10 mouse cellular contexts compared by ENCODE assay signal in the genomic region with DNA sequence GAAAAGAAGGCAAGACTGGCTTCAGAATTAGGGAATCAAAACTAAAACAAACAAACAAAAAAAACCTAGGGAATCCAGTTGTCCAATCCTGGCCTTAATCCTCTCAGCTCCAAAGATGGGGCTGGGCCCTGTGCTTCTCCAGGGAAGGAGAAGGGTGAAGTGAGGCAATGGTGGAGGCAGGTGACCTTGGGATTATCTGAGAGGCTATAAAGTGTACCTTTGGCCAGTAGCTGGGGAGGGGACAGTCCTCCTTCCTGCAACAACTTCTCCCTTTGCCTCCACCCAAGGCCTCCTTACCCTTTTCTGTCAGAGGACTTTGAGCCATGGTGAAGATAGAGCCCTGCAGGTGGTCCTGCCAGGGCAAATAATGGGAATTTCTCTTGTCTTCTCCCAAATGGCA. TPM values are rescaled to one million over a fixed set of nuclear protein-coding genes. Genes with fewer than 3 reads are reported as not detected.
DNase-seq lines count a peak whose midpoint lies in the region; ATAC-seq lines count a peak whose summit lies in the region.
"Had no signal": no experiment of that assay in that cellular context is flagged by ENCODE, and none has a peak within 500 bp of the region (broad histone marks: within the 10 kb centered on the region; RNA-seq: fewer than 3 reads in every experiment).

No protein-coding gene starts in this region.

- peaks cover 52% of the 10 kb centered on the region for H3K4me1 ChIP-seq in heart, embryonic 12.5 days (replicated peaks)
- H3K4me1 ChIP-seq in limb, embryonic 12.5 days (replicated peaks), result 0 out of 2 replicates have a peak, but pooled peaks cover 9% of the 10 kb centered on the region

- H3K9me3 ChIP-seq in heart, embryonic 12.5 days (replicated peaks), result no peaks in the 10 kb centered on the region
- no peaks in the 10 kb centered on the region for H3K9me3 ChIP-seq in limb, embryonic 12.5 days

- H3K4me2 ChIP-seq in heart, embryonic 12.5 days, result peak overlapping the region; percentile 84
- H3K4me2 ChIP-seq in limb, embryonic 12.5 days, result peak overlapping the region; percentile 91; the same call in 1 of the 2 replicates

- H3K36me3 ChIP-seq in heart, embryonic 12.5 days, result peaks cover 28% of the 10 kb centered on the region
- H3K36me3 ChIP-seq in limb, embryonic 12.5 days, result peaks cover 21% of the 10 kb centered on the region

- no peak for ATAC-seq in heart, embryonic 12.5 days (ENCODE audit: insufficient number of reproducible peaks, low FRiP score)
- ATAC-seq in limb, embryonic 12.5 days (ENCODE audit: insufficient number of reproducible peaks, insufficient read depth, low FRiP score, low TSS enrichment, low read depth), result no peak

- no peak overlapping the region; the same call in 1 of the 2 replicates for H3K27ac ChIP-seq in heart, embryonic 12.5 days (ENCODE audit: poor library complexity, severe bottlenecking)
- H3K27ac ChIP-seq in limb, embryonic 12.5 days, result no peak overlapping the region

- H3K9ac ChIP-seq in heart, embryonic 12.5 days, result 0 out of 2 replicates have a peak overlapping the region, but pooled peaks have one; percentile 8
- no peak overlapping the region for H3K9ac ChIP-seq in limb, embryonic 12.5 days (replicated peaks)

- 0 out of 2 replicates have a peak, but pooled peaks cover 4% of the 10 kb centered on the region for H3K27me3 ChIP-seq in heart, embryonic 12.5 days (replicated peaks)
- H3K27me3 ChIP-seq in limb, embryonic 12.5 days, result no peaks in the 10 kb centered on the region

- H3K4me3 ChIP-seq in heart, embryonic 12.5 days, result peak overlapping the region; percentile 89
- H3K4me3 ChIP-seq in limb, embryonic 12.5 days (replicated peaks), result no peak overlapping the region

- DNase-seq in heart, postnatal 4 days, result no peak
- DNase-seq in testis, postnatal 10 days (ENCODE audit: low spot score), result peak; percentile 40
- no peak for DNase-seq in testis, postnatal 14 days (ENCODE audit: low spot score)
- no peak for DNase-seq in thymus, postnatal 25 days
- no peak for DNase-seq in layer of hippocampus, adult 11-12 months (ENCODE audit: low spot score)
- DNase-seq: cerebellum, postnatal 25 days; layer of hippocampus, postnatal 36 days; thymus, postnatal 36 days had no signal

RNA-seq across cellular contexts. Expression of a gene that starts 1.3 kb away (rescaled TPM):
- polyA plus RNA-seq in heart, embryonic 12.5 days (2016; fragmentation: Nextera tagmentation; extraction: Ambion mirVana), result 25.2 and 26.8 TPM in 2 replicates
- 10 to 100 TPM; 78.8 to 81.5 TPM for total RNA-seq in heart, postnatal 4 days (2021)
- 9.8 and 12.3 TPM in 2 replicates for polyA plus RNA-seq in limb, embryonic 12.5 days (2016; fragmentation: Nextera tagmentation; extraction: Ambion mirVana)

RNA-seq across cellular contexts. Expression of a gene that starts 8.2 kb away (rescaled TPM):
- polyA plus RNA-seq in heart, embryonic 12.5 days (2016; fragmentation: Nextera tagmentation; extraction: Ambion mirVana), result 12.9 and 17.3 TPM in 2 replicates
- total RNA-seq in heart, postnatal 4 days (2021), result 10 to 100 TPM; 11.9 to 12.8 TPM
- 9.4 and 10.7 TPM in 2 replicates for polyA plus RNA-seq in limb, embryonic 12.5 days (2016; fragmentation: Nextera tagmentation; extraction: Ambion mirVana)

RNA-seq across cellular contexts. Expression of a gene that starts 43.1 kb away (rescaled TPM):
- polyA plus RNA-seq in heart, embryonic 12.5 days (2016; fragmentation: Nextera tagmentation; extraction: Ambion mirVana), result 55.5 and 57.4 TPM in 2 replicates
- 10 to 100 TPM; 55.5 to 64.4 TPM for total RNA-seq in heart, postnatal 4 days (2021)
- polyA plus RNA-seq in limb, embryonic 12.5 days (2016; fragmentation: Nextera tagmentation; extraction: Ambion mirVana), result 69.5 and 72.6 TPM in 2 replicates

RNA-seq across cellular contexts. Expression of a gene that starts 52.5 kb away (rescaled TPM):
- 7.9 and 8.3 TPM in 2 replicates for polyA plus RNA-seq in heart, embryonic 12.5 days (2016; fragmentation: Nextera tagmentation; extraction: Ambion mirVana)
- 10 to 100 TPM; 13.7 to 15.4 TPM for total RNA-seq in heart, postnatal 4 days (2021)
- polyA plus RNA-seq in limb, embryonic 12.5 days (2016; fragmentation: Nextera tagmentation; extraction: Ambion mirVana), result 9.3 and 12.2 TPM in 2 replicates

RNA-seq across cellular contexts. Expression of a gene that starts 52.6 kb away (rescaled TPM):
- polyA plus RNA-seq in heart, embryonic 12.5 days (2016; fragmentation: Nextera tagmentation; extraction: Ambion mirVana), result 2.9 and 3.4 TPM in 2 replicates
- 1 to 10 TPM; 6.4 to 7.8 TPM for total RNA-seq in heart, postnatal 4 days (2021)
- polyA plus RNA-seq in limb, embryonic 12.5 days (2016; fragmentation: Nextera tagmentation; extraction: Ambion mirVana), result 2.0 and 2.4 TPM in 2 replicates
